Mouse (Mus musculus) hindbrain, postnatal 0 days (tissue): Measurements from ENCODE around the gene Olfr1508. TPM values are rescaled to one million over a fixed set of nuclear protein-coding genes. Genes with fewer than 3 reads are reported as not detected.

Source experiments
- ATAC-seq: fragments of 200-750 bp; cut with Nextera tagmentation; 2 replicates; pipeline ENCODE4 v1.8.0; 2017; ENCODE audit warnings: mild to moderate bottlenecking, moderate TSS enrichment, moderate library complexity
- DNase-seq: peaks from one replicate; pipeline ENCODE4 v3.0.0-alpha.2; 2015; ENCODE audit warnings: low spot score
- H3K27ac ChIP-seq: fragments of 300-500 bp; sonication (generic); 2 replicates; pipeline ENCODE4 v1.5.1; 2014; ENCODE audit warnings: mild to moderate bottlenecking
- H3K27me3 ChIP-seq: fragments of 300-500 bp; sonication (generic); 2 replicates; pipeline ENCODE4 v1.6.1; 2014; ENCODE audit warnings: low read length, mixed read lengths; ENCODE audit not compliant: insufficient read depth
- H3K36me3 ChIP-seq: fragments of 300-500 bp; sonication (generic); 2 replicates; pipeline ENCODE4 v1.6.1; 2014; ENCODE audit warnings: low read length, mixed read lengths; ENCODE audit not compliant: insufficient read depth
- H3K4me1 ChIP-seq: fragments of 300-500 bp; sonication (generic); 2 replicates; pipeline ENCODE4 v1.6.1; 2014; ENCODE audit warnings: antibody characterized with exemption, low read length, mixed read lengths; ENCODE audit not compliant: insufficient read depth
- H3K4me2 ChIP-seq: fragments of 300-500 bp; sonication (generic); 2 replicates; pipeline ENCODE4 v1.6.1; 2014; ENCODE audit warnings: low read depth, mild to moderate bottlenecking, low read length, moderate library complexity, mixed read lengths
- H3K4me3 ChIP-seq: fragments of 300-500 bp; sonication (generic); 2 replicates; pipeline ENCODE4 v1.5.1; 2014; ENCODE audit warnings: low read length
- H3K9ac ChIP-seq: fragments of 300-500 bp; sonication (generic); replicated peaks from 2 replicates; pipeline ENCODE4 v1.6.1; 2014; ENCODE audit warnings: mild to moderate bottlenecking, low read length, moderate library complexity, mixed read lengths
- H3K9me3 ChIP-seq: fragments of 300-500 bp; sonication (generic); 2 replicates; pipeline ENCODE4 v1.6.1; 2016; ENCODE audit warnings: low read length, mixed read lengths
- CTCF ChIP-seq: IDR thresholded peaks from 2 replicates; pipeline ENCODE4 v1.5.1; 2016; ENCODE audit warnings: antibody characterized with exemption, control low read depth, low read depth
- WGBS: fragments of 180-500 bp; shearing (Covaris S2); extraction: QIAGEN DNeasy Blood & Tissue Kit; methylation state at CpG from one replicate; pipeline ENCODE4 v1.1.7; 2014; 5-methylcytosine and 5-hydroxymethylcytosine counted together
- polyA plus RNA-seq: library from polyadenylated mRNA; unstranded; fragments of >200 nt; fragmentation: Nextera tagmentation; extraction: Ambion mirVana; gene quantifications from 2 replicates; pipeline ENCODE4 v1.2.1, GENCODE M21; 2015
- total RNA-seq: library from RNA; depleted of rRNA; stranded (reverse); fragments of >200 nt; gene quantifications from 2 replicates; pipeline ENCODE4 v1.2.3, GENCODE M21; 2014; rRNA removed

Gene Olfr1508
- total RNA-seq = not detected in 2 replicates
- not detected in 2 replicates for polyA plus RNA-seq

- TF ChIP-seq CTCF = no peak
- Histone ChIP-seq H3K4me2 (no peak within 1 kb of the TSS), H3K9me3 (no peaks in the 10 kb centered on the region), H3K36me3 (no peaks in the 10 kb centered on the region), H3K4me3 (no peak within 1 kb of the TSS), H3K27me3 (no peaks in the 10 kb centered on the region), H3K4me1 (no peaks in the 10 kb centered on the region), H3K9ac (no peak within 1 kb of the TSS), H3K27ac (no peak within 1 kb of the TSS)
- WGBS = 70% methylated on average over 2 of the region's 2 CpGs
- no peak for ATAC-seq
- no peak for DNase-seq
Measured at GRCm38 (mm10) chr14:52467395-52467794, at the start of gene Olfr1508. Gene Olfr1508, minus strand, starts transcription at chr14:52467495.

GRCm38 (mm10) chr14:52495516-52495915, 28.2 kb upstream of the Olfr1508 start, which contains the start of gene Olfr1507:
Gene Olfr1507, minus strand, starts transcription at chr14:52495749.
- Histone ChIP-seq H3K4me3 (no peak within 1 kb of the TSS), H3K4me2 (no peak within 1 kb of the TSS), H3K36me3 (no peaks in the 10 kb centered on the region), H3K27me3 (no peaks in the 10 kb centered on the region), H3K9ac (no peak within 1 kb of the TSS), H3K9me3 (no peaks in the 10 kb centered on the region), H3K4me1 (no peaks in the 10 kb centered on the region), H3K27ac (no peak within 1 kb of the TSS)
- DNase-seq = no peak
- 86% methylated on average over 4 of the region's 4 CpGs for WGBS
- no peak for TF ChIP-seq CTCF
- ATAC-seq = no peak

DNA sequence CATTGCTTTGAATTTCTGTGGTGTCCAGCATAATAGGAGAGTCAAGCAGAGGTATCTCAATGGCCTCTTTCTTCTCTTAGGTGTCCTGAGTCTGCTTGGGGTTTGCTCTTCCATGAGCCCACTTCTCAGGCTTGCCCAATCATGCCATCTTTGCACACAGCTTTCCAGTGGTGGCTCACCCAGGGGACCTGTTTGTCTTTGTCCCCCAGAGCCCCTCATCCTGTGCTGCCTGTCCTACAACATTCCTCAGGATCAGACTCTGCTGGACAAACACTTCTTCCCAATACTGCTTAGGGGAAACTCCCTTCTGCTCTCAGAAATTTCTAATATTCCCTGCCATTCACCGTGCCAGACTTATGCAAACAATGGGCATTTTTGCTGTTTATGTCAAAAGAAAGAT, 1.6 kb downstream of the Olfr1508 start:
- H3K4me3 ChIP-seq = no peak overlapping the region
- 98% methylated on average over 1 of the region's 1 CpGs for WGBS
- DNase-seq = no peak
- no peak overlapping the region for H3K4me2 ChIP-seq
- H3K4me1 ChIP-seq = no peaks in the 10 kb centered on the region
- no peak overlapping the region for H3K27ac ChIP-seq
- H3K36me3 ChIP-seq = no peaks in the 10 kb centered on the region
- no peaks in the 10 kb centered on the region for H3K27me3 ChIP-seq
- TF ChIP-seq CTCF = no peak
- ATAC-seq = no peak
- no peak overlapping the region for H3K9ac ChIP-seq
- no peaks in the 10 kb centered on the region for H3K9me3 ChIP-seq

- Histone ChIP-seq H3K4me2 (no peak overlapping the region), H3K4me3 (no peak overlapping the region), H3K27ac (no peak overlapping the region), H3K9ac (no peak overlapping the region), H3K27me3 (no peaks in the 10 kb centered on the region), H3K9me3 (no peaks in the 10 kb centered on the region), H3K4me1 (no peaks in the 10 kb centered on the region), H3K36me3 (no peaks in the 10 kb centered on the region)
- no peak for TF ChIP-seq CTCF
- no peak for ATAC-seq
- no peak for DNase-seq
Measured at GRCm38 (mm10) chr14:52461928-52462327, 5.4 kb downstream of the Olfr1508 start.

- Histone ChIP-seq H3K9ac (no peak overlapping the region), H3K9me3 (no peaks in the 10 kb centered on the region), H3K36me3 (no peaks in the 10 kb centered on the region), H3K27me3 (no peaks in the 10 kb centered on the region), H3K27ac (no peak overlapping the region), H3K4me2 (no peak overlapping the region), H3K4me3 (no peak overlapping the region), H3K4me1 (no peaks in the 10 kb centered on the region)
- WGBS = 93% methylated on average over 8 of the region's 8 CpGs
- no peak for DNase-seq
- no peak for ATAC-seq
- no peak for TF ChIP-seq CTCF
Measured at GRCm38 (mm10) chr14:52451138-52451537, 16.2 kb downstream of the Olfr1508 start.

GRCm38 (mm10) chr14:52442690-52443089, 24.6 kb downstream of the Olfr1508 start, which contains the start of gene Olfr1509:
Gene Olfr1509, plus strand, starts transcription at chr14:52442990.
- H3K4me1 ChIP-seq = no peaks in the 10 kb centered on the region
- no peaks in the 10 kb centered on the region for H3K36me3 ChIP-seq
- H3K9ac ChIP-seq = no peak within 1 kb of the TSS
- no peak within 1 kb of the TSS for H3K4me2 ChIP-seq
- H3K4me3 ChIP-seq = no peak within 1 kb of the TSS
- H3K27me3 ChIP-seq = no peaks in the 10 kb centered on the region
- DNase-seq = no peak
- no peak within 1 kb of the TSS for H3K27ac ChIP-seq
- H3K9me3 ChIP-seq = no peaks in the 10 kb centered on the region
- ATAC-seq = no peak
- TF ChIP-seq CTCF = no peak

DNA sequence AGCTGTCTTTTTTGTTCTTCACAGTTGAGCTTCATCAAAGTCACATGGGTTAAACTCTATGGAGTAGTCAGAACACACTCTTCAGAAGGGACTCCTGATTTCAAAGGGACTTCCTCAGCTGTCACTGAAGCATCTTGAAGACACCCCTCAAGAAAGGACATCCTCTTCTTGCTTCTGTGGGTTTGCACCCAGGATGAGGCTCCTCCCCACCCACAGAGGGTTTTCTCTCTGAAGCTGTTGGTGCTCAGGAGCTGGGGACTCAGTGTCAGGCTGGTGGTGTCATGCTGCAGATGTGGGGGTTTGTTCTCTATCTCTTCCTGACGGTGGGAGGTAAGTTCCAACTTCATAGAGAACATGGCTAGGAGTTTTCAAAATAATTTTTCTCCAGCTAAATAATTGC, 39.6 kb downstream of the Olfr1508 start:
- WGBS = 100% methylated on average over 1 of the region's 1 CpGs
- no peak overlapping the region for H3K9ac ChIP-seq

More for the DNA sequence above, 39.6 kb downstream of the Olfr1508 start:
- TF ChIP-seq CTCF = no peak
- no peak overlapping the region for H3K4me3 ChIP-seq
- H3K27ac ChIP-seq = no peak overlapping the region
- no peaks in the 10 kb centered on the region for H3K36me3 ChIP-seq
- no peaks in the 10 kb centered on the region for H3K27me3 ChIP-seq
- no peak overlapping the region for H3K4me2 ChIP-seq
- no peaks in the 10 kb centered on the region for H3K4me1 ChIP-seq
- DNase-seq (no peak), ATAC-seq (no peak)
- H3K9me3 ChIP-seq = no peaks in the 10 kb centered on the region
